Mouse (Mus musculus): Measurements from ENCODE around the gene Vps4a.
A peak's percentile ranks its signal among the peaks of the same experiment; 100 is the strongest.
"Not testable (repeated sequence)": the region's sequence is repeated elsewhere in the genome, so short reads cannot be mapped to it uniquely, and the experiment has no call there.

The Vps4a gene

GRCm38 (mm10) chr8:107030650-107031576 is at the start of gene Vps4a:
Gene Vps4a (plus strand): TSS chr8:107031222.
- peak; percentile 95 to 96 for DNase-seq (ENCODE audit: low read depth in 2 of 2, low spot score in 2 of 2)

- no peak for DNase-seq (ENCODE audit: low read depth in 2 of 2, low spot score in 2 of 2)
These were observed 45.6 kb upstream of the Vps4a start for GRCm38 (mm10) chr8:106985404-106985821.

GRCm38 (mm10) chr8:106985951-106986350 is 45.1 kb upstream of the Vps4a start:
- no peak for DNase-seq (ENCODE audit: low read depth in 2 of 2, low spot score in 2 of 2)

DNA sequence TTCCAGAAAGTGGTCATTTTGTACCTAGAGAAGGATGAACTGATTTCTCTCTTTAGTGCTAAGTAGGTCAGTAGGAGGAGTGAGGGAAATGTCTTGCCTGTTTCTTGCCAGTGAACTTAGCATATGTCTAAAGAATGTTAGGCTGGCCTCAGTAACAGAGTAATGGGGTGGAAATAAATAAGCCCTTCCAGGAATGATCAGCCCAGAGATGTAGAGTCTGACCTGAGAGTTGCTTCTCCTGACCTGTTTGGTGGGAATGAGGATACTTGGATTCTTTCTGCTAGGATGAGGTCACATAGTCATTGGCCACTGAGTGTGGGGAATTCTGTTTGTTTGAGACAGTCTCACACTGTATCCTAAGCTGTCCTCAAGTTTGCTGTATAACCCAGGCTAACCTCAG is 43.5 kb upstream of the Vps4a start:
- DNase-seq (ENCODE audit: low read depth in 2 of 2, low spot score in 2 of 2), result no peak

GRCm38 (mm10) chr8:106991393-106991792 is 39.6 kb upstream of the Vps4a start:
- no peak for DNase-seq (ENCODE audit: low read depth in 2 of 2, low spot score in 2 of 2)

DNA sequence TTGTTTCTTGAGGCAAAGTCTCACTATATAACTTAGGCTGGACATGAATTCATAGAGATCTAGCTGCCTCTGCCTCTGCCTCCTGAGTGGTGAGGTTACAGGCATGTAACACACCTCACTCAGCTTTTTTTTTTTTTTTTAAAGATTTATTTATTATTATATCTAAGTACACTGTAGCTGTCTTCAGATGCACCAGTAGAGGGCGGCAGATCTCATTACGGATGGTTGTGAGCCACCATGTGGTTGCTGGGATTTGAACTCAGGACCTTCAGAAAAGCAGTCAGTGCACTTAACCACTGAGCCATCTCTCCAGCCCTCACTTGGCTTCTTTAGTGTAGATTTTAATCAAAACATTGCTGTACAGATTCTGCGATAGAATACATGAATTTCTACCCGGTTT is 34.7 kb upstream of the Vps4a start:
- not testable (repeated sequence) for DNase-seq (ENCODE audit: low read depth in 2 of 2, low spot score in 2 of 2)

DNA sequence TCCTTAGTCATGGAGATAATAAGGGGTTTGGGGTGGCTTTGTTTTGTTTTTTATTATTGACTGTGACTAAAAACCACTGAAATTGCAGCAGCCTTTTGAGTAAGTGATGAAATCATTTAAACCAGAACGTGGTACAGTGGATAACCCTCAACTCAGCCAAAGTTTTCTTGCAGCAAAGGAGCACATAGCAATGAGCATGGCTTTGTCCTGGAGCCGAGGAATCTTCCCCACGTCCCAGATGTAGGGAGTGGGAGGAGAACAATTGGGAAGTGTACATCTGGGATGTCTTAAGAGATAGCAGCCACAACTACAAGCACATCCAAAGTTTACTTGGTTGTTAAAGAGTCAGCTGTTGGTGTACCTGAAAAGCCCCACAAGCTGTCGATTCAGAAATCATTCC is 33.6 kb upstream of the Vps4a start:
- no peak for DNase-seq (ENCODE audit: low read depth in 2 of 2, low spot score in 2 of 2)

GRCm38 (mm10) chr8:106999068-106999467 is 32.0 kb upstream of the Vps4a start:
- no peak for DNase-seq (ENCODE audit: low read depth in 2 of 2, low spot score in 2 of 2)

- peak; percentile 81 to 90 for DNase-seq (ENCODE audit: low read depth in 2 of 2, low spot score in 2 of 2)
These were observed 28.5 kb upstream of the Vps4a start for GRCm38 (mm10) chr8:107002532-107002931.

DNA sequence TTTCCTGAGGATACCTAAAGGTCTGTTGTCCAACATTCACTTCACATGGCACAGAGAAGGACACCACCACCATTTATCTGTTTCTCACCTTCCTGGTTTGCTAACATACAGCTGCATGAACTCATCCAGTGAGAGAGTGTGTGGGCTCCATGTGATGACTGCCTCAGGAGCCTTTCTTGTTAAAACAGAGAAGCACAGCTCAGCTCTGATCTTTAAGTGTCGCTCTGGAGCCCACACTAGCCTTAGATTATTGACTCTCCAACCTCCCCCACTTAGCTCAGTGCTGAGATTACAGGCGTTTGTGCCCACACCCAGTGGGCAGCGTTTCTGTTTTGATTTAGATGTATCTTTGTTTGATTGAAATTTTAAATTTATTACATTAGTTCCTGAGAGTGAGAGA is 23.2 kb upstream of the Vps4a start:
- DNase-seq (ENCODE audit: low read depth in 2 of 2, low spot score in 2 of 2), result no peak

DNA sequence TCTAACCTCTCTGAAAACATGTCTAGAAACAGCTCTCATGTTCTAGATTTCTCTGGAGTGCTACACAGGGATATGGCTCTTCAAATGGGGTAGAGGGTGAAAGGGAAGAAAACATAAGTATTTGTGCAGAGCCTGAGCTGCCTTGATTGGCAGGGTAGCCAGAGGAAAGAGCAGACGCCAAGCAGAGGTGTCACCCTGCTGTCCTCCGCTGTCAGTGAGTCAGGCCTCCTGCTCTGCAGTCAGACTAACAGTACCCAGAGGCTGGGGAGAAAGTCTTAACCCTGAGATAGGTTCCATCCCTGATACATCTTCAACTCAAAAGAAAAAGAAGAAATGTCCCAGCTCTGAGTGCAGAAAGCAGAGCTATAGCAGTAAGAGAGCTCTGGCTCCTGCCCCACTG is 18.4 kb upstream of the Vps4a start:
- no peak for DNase-seq (ENCODE audit: low read depth in 2 of 2, low spot score in 2 of 2)

GRCm38 (mm10) chr8:107014915-107015314 is 16.1 kb upstream of the Vps4a start:
- no peak for DNase-seq (ENCODE audit: low read depth in 2 of 2, low spot score in 2 of 2)

DNA sequence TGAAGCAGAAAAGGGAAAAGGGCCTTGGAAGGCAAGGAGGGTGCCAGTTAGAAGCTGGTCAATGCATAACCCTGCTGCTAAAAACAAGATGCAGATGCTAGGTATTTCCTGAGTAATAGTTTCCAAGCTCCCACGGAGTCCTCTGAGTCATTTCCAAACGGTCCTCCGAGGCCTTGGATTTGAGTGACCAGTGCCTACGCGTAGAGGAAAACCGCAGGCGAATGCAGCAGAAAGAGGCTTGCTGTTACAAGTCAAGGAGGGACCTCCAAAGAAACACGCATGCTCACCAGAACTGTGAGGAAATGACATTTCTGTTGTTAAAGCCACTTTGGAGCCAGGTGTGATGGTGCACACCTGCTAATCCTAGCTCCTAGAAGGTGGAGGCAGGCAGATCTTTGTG is 7.5 kb upstream of the Vps4a start:
- DNase-seq (ENCODE audit: low read depth in 2 of 2, low spot score in 2 of 2), result no peak

DNA sequence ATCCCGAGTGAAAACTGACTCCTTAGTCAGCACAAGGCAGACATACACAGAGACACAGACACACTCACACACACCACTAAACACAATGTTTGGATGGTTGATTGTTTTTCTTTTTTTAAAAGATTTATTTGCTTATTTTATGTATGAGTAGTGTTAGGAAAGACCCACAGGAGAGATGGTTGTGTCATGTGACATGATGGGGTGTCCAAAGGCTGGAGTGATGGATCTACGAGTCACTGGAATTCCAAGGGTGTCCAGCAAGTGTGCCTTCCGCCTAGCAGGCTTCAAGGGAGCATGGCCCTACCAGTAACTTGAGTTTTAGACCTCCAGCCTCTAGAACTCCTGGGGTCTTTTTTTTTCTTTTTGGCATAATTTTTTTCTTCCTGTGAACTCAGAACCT is 1.7 kb upstream of the Vps4a start:
- no peak for DNase-seq (ENCODE audit: low read depth in 2 of 2, low spot score in 2 of 2)

- no peak for DNase-seq (ENCODE audit: low read depth in 2 of 2, low spot score in 2 of 2)
These were observed 964 bp upstream of the Vps4a start for GRCm38 (mm10) chr8:107030058-107030457.

DNA sequence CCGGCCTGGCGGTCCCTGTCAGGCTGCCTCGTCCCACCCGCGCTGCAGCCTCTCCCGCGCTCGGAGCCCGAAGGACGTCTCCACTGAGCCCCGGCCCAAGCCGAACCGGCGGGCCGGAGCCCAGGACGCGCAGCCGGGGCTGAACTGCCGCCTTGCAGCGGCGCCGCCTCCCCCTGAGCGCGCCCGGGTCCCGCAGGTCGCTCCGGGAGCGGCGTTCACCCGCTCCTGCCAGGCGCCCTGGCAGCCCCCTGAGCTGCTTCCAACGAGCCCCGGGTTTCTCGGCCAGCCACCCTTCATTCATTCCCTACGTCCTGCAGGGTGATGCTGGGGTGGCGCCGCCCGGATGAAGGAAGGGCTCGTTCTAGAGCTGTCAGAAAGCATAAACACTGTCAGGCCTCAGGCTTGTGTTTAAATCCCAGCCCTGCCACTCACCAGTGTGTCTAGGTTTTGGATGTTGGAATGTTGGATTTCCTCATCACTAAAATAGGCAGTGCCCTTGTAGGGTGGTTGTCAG is 612 bp downstream of the Vps4a start:
- no peak for DNase-seq (ENCODE audit: low read depth in 2 of 2, low spot score in 2 of 2)

GRCm38 (mm10) chr8:107033609-107034008 is 2.6 kb downstream of the Vps4a start:
- DNase-seq (ENCODE audit: low read depth in 2 of 2, low spot score in 2 of 2), result not testable (repeated sequence)

- no peak for DNase-seq (ENCODE audit: low read depth in 2 of 2, low spot score in 2 of 2)
These were observed 4.6 kb downstream of the Vps4a start for GRCm38 (mm10) chr8:107035641-107036040.

- DNase-seq (ENCODE audit: low read depth in 2 of 2, low spot score in 2 of 2), result no peak
These were observed 5.6 kb downstream of the Vps4a start for GRCm38 (mm10) chr8:107036626-107037025.

- DNase-seq (ENCODE audit: low read depth in 2 of 2, low spot score in 2 of 2), result no peak
These were observed 9.6 kb downstream of the Vps4a start for GRCm38 (mm10) chr8:107040632-107041031.

- no peak for DNase-seq (ENCODE audit: low read depth in 2 of 2, low spot score in 2 of 2)
These were observed 14.5 kb downstream of the Vps4a start for GRCm38 (mm10) chr8:107045478-107045877.

GRCm38 (mm10) chr8:107046976-107047375 is 16.0 kb downstream of the Vps4a start:
- no peak for DNase-seq (ENCODE audit: low read depth in 2 of 2, low spot score in 2 of 2)
